Mouse (Mus musculus) liver, postnatal 0 days (tissue): ENCODE results near the gene Gm9945.

Experiments
- CTCF ChIP-seq: sonication (generic); IDR thresholded peaks from 2 replicates; pipeline ENCODE4 v1.5.1; 2016; ENCODE audit warnings: antibody characterized with exemption, low read depth
- EP300 ChIP-seq: IDR thresholded peaks from 2 replicates; pipeline ENCODE4 v1.6.1; 2016; ENCODE audit warnings: antibody characterized with exemption, low read depth, mild to moderate bottlenecking

DNA sequence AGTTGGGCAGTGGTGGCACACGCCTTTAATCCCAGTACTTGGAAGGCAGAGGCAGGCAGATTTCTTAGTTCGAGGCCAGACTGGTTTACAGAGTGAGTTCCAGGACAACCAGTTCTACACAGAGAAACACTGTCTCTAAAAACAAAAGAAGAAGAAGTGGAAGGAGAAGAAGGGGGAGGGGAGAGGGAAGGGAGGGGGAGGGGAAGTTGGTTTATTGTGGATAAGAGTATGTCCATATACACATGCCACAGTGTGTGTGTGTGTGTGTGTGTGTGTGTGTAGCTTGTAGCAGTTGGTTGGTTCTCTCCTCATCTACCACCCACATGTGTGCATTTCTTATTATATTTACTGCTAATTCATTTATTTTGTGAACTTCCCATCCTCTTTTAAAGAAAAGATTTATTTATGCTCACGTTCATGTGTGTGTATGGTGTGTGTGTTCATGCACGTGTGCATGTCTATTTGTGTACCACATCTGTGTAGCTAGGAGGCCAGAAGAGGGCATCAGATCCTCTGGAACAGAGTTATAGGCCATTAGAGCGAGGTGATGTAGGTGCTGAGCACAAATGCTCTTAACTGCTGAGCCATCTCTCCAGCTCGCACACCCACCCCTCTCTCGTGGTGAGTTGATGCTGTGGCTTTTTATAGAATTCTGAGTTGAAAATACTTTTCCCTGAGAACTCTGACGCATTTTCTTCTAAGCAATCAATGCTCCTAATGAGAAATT is 22.2 kb downstream of the Gm9945 start:
- peak; percentile 53 for TF ChIP-seq CTCF
- no peak for TF ChIP-seq EP300
